Mouse (Mus musculus): Measurements from ENCODE around the gene Ccnj. TPM values are rescaled to one million over a fixed set of nuclear protein-coding genes. Genes with fewer than 3 reads are reported as not detected.
A peak's percentile ranks its signal among the peaks of the same experiment; 100 is the strongest.

The Ccnj gene
- polyA plus RNA-seq, 1 experiment from 2014 or later, result 18.1 TPM

DNA sequence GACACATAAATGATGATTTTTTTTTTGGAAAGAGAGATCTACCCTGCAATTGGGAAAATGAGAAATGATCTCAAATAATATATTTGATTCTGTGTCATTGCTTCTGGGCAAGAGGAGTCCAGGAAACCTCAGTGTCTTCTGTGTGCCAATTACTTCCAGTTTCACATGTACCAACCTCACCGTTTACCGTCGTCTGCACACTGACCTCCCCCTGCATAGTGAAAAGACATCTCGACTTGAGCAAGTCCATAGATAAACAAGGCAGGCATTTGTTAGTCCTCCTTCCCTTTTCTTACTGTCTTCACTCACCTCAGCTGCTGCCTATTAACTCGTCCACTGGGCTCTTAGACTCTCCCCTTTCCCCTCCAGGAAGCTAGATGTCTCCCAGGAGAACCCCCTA is 5.4 kb upstream of the Ccnj start:
- no peak for ATAC-seq (ENCODE audit: low FRiP score, low read depth)
- 80% methylated on average over 5 of the region's 5 CpGs for whole genome bisulfite sequencing
- Histone ChIP-seq H3K36me3 (no peaks in the 10 kb centered on the region), H3K27ac (replicated peaks) (no peak overlapping the region), H3K4me1 (replicated peaks) (peaks cover 6% of the 10 kb centered on the region), H3K9me3 (no peaks in the 10 kb centered on the region), H3K4me3 (no peak overlapping the region), H3K9ac (no peak overlapping the region), H3K27me3 (no peaks in the 10 kb centered on the region), H3K4me2 (no peak overlapping the region)

DNA sequence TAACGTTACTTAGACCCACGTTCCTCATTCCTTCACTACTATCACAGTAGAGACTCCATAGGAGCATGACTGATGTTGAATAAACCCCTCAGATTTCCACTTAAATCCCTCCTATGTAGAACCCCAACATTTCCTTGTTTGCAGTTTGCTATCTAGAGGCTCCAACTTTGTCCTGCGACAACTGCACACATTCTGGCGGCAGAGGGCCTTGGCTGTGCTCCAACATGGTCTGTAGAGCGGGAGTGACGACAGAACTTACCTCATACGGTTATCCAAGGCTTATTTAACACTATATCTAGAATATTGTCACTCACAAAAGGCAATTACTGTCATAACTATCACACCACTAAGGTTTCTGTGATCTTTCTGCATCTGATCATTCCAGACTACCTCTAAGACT is 4.3 kb upstream of the Ccnj start:
- Histone ChIP-seq H3K9ac (no peak overlapping the region), H3K27me3 (no peaks in the 10 kb centered on the region), H3K9me3 (no peaks in the 10 kb centered on the region), H3K4me3 (no peak overlapping the region), H3K27ac (replicated peaks) (no peak overlapping the region), H3K36me3 (no peaks in the 10 kb centered on the region), H3K4me1 (replicated peaks) (peaks cover 6% of the 10 kb centered on the region), H3K4me2 (no peak overlapping the region)
- ATAC-seq (ENCODE audit: low FRiP score, low read depth), result no peak
- 73% methylated on average over 7 of the region's 7 CpGs for WGBS

DNA sequence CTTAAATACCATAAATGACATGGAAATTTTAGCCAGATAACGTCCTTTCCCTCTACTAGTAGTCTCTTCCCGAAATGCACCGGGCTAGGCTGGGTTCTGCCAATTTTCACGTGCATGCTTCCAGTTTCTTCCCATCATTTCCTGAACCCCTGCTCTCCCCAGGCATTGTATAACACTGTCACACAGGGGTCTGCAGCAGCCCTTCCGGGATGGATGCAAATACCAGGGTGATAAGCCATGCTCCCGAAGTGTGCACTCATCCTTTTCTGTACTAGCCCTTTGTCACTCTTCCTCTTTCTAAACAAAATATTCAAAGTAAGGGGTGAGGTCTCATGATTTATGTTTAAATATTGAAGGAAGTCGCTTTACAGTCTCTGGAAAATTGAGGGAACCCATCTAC is 881 bp upstream of the Ccnj start:
- Histone ChIP-seq H3K4me3 (peak overlapping the region; percentile 65), H3K4me1 (replicated peaks) (peaks cover 37% of the 10 kb centered on the region), H3K27ac (replicated peaks) (peak overlapping the region; percentile 93; the same call in 1 of the 2 replicates), H3K4me2 (peak overlapping the region; percentile 69), H3K9me3 (no peaks in the 10 kb centered on the region), H3K27me3 (no peaks in the 10 kb centered on the region), H3K36me3 (no peaks in the 10 kb centered on the region), H3K9ac (peak overlapping the region; percentile 85)
- no peak for ATAC-seq (ENCODE audit: low FRiP score, low read depth)
- 56% methylated on average over 7 of the region's 7 CpGs for WGBS

- peaks cover 38% of the 10 kb centered on the region for H3K4me1 ChIP-seq (replicated peaks)
- peak overlapping the region; percentile 69 for H3K4me2 ChIP-seq
- H3K36me3 ChIP-seq, result no peaks in the 10 kb centered on the region
- under 1% methylated on average over 75 of the region's 76 CpGs for WGBS
- H3K9me3 ChIP-seq, result no peaks in the 10 kb centered on the region
- H3K4me3 ChIP-seq, result peak overlapping the region; percentile 65
- H3K9ac ChIP-seq, result peak overlapping the region; percentile 85
- peak; percentile 83 for ATAC-seq (ENCODE audit: low FRiP score, low read depth)
- no peaks in the 10 kb centered on the region for H3K27me3 ChIP-seq
- H3K27ac ChIP-seq (replicated peaks), result peak overlapping the region; percentile 93
Measured at GRCm38 (mm10) chr19:40831416-40832201, 530 bp downstream of the Ccnj start.

DNA sequence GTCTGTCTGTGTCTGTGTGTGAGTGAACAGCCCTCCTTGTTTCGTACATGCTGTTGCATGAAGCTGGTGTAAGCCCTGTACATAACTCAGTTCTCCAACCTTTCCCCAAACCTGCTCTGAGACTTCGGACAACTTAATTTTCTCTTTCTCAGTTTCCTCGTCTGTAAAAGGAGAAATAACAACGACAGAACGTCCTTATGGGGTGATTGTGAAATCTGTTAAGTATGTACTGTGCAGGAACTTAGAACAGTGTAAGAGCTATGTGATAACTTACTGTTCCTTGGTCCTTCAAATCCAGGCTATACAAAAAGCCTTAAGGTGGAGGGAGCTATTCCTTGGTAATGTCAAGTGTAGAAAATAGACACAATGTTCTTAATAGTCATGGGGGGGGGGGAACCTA is 1.3 kb downstream of the Ccnj start:
- no peak for ATAC-seq (ENCODE audit: low FRiP score, low read depth)
- 28% methylated on average over 5 of the region's 5 CpGs for WGBS
- Histone ChIP-seq H3K4me1 (replicated peaks) (peaks cover 38% of the 10 kb centered on the region), H3K36me3 (peaks cover 5% of the 10 kb centered on the region), H3K9ac (peak overlapping the region; percentile 85; the same call in 1 of the 2 replicates), H3K27me3 (no peaks in the 10 kb centered on the region), H3K9me3 (no peaks in the 10 kb centered on the region), H3K27ac (replicated peaks) (no peak overlapping the region), H3K4me3 (peak overlapping the region; percentile 65), H3K4me2 (peak overlapping the region; percentile 69)

DNA sequence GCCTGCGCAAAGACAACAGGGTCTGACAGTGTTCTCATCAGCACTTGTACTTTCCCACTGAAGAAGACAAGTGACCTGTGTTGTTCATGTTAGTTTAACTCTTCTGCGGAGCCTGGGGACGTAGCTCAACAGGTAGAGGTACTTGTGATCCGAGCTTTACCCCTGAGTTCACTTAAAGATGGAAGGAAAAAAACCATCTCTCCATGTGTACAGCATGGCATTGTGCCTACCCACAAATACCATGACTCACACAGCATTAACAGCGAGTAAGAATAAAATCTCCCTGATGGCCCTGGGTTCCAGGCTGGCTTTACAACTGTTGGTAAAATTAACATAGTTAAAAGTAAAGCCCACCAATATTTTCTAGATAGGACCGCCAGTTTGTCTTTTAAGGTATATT is 3.4 kb downstream of the Ccnj start:
- 92% methylated on average over 6 of the region's 6 CpGs for WGBS
- Histone ChIP-seq H3K27me3 (no peaks in the 10 kb centered on the region), H3K36me3 (peaks cover 24% of the 10 kb centered on the region), H3K9ac (no peak overlapping the region), H3K4me3 (no peak overlapping the region), H3K4me2 (no peak overlapping the region), H3K27ac (replicated peaks) (no peak overlapping the region), H3K4me1 (replicated peaks) (peaks cover 38% of the 10 kb centered on the region), H3K9me3 (no peaks in the 10 kb centered on the region)
- no peak for ATAC-seq (ENCODE audit: low FRiP score, low read depth)

- Histone ChIP-seq H3K27ac (replicated peaks) (no peak overlapping the region), H3K9me3 (no peaks in the 10 kb centered on the region), H3K9ac (no peak overlapping the region), H3K27me3 (no peaks in the 10 kb centered on the region), H3K4me1 (replicated peaks) (peaks cover 21% of the 10 kb centered on the region), H3K4me3 (no peak overlapping the region), H3K4me2 (no peak overlapping the region), H3K36me3 (peaks cover 48% of the 10 kb centered on the region)
- WGBS, result 94% methylated on average over 7 of the region's 7 CpGs
- no peak for ATAC-seq (ENCODE audit: low FRiP score, low read depth)
Measured at GRCm38 (mm10) chr19:40838205-40838604, 7.1 kb downstream of the Ccnj start.

- Histone ChIP-seq H3K4me2 (no peak overlapping the region), H3K9me3 (no peaks in the 10 kb centered on the region), H3K27me3 (no peaks in the 10 kb centered on the region), H3K36me3 (peaks cover 64% of the 10 kb centered on the region), H3K27ac (replicated peaks) (no peak overlapping the region), H3K4me3 (no peak overlapping the region), H3K4me1 (replicated peaks) (peaks cover under 1% of the 10 kb centered on the region; the same call in 1 of the 2 replicates), H3K9ac (no peak overlapping the region)
- ATAC-seq (ENCODE audit: low FRiP score, low read depth), result no peak
- WGBS, result 76% methylated on average over 6 of the region's 6 CpGs
Measured at GRCm38 (mm10) chr19:40840303-40840702, 9.2 kb downstream of the Ccnj start.

GRCm38 (mm10) chr19:40841083-40841482 is 10.0 kb downstream of the Ccnj start:
- H3K4me1 ChIP-seq (replicated peaks), result no peaks in the 10 kb centered on the region
- WGBS, result 93% methylated on average over 6 of the region's 6 CpGs
- H3K9me3 ChIP-seq, result no peaks in the 10 kb centered on the region
- peaks cover 72% of the 10 kb centered on the region for H3K36me3 ChIP-seq
- H3K4me2 ChIP-seq, result no peak overlapping the region
- no peaks in the 10 kb centered on the region for H3K27me3 ChIP-seq
- no peak overlapping the region for H3K9ac ChIP-seq
- no peak overlapping the region for H3K4me3 ChIP-seq
- H3K27ac ChIP-seq (replicated peaks), result no peak overlapping the region
- ATAC-seq (ENCODE audit: low FRiP score, low read depth), result no peak

DNA sequence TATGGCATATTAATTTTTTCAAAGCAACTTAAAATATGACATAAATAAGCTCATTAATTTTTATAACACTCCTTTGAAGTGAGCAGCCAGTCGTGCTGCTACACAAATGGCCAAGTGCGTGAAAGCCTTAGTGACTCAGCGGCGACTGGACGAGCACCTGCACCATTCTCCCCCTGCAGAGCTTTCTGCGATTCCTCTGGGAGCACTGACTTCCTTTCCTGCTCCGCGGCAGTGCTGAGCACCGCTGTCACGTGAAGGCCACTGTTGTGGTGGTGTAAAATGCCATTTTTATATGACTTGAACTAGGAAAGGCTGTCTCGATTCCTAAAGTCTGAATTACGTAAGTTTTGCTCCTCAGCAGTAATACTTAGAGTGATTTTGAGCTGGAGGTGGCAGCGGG is 10.5 kb downstream of the Ccnj start:
- H3K27me3 ChIP-seq, result no peaks in the 10 kb centered on the region
- no peak overlapping the region for H3K9ac ChIP-seq
- no peaks in the 10 kb centered on the region for H3K9me3 ChIP-seq
- WGBS, result 86% methylated on average over 13 of the region's 13 CpGs
- no peak overlapping the region for H3K4me2 ChIP-seq
- peaks cover 75% of the 10 kb centered on the region for H3K36me3 ChIP-seq
- ATAC-seq (ENCODE audit: low FRiP score, low read depth), result no peak
- no peak overlapping the region for H3K27ac ChIP-seq (replicated peaks)
- H3K4me3 ChIP-seq, result no peak overlapping the region
- H3K4me1 ChIP-seq (replicated peaks), result no peaks in the 10 kb centered on the region

DNA sequence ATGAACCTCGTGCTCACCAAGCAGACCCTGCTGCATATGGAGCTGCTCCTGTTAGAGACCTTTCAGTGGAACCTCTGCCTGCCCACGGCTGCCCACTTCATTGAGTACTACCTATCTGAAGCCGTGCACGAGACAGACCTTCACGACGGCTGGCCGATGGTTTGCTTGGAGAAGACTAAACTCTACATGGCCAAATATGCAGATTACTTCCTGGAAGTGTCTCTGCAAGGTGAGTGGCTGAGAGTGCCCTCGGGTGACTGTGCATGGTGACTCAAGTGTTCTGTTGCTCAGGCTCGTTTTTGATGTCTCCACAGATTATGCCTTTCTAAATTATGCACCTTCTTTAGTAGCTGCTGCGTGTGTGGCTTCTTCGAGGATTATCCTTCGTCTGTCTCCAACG is 13.7 kb downstream of the Ccnj start:
- no peak overlapping the region for H3K27ac ChIP-seq (replicated peaks)
- no peaks in the 10 kb centered on the region for H3K4me1 ChIP-seq (replicated peaks)
- no peaks in the 10 kb centered on the region for H3K27me3 ChIP-seq
- no peak overlapping the region for H3K4me2 ChIP-seq
- 90% methylated on average over 13 of the region's 13 CpGs for WGBS
- no peak overlapping the region for H3K9ac ChIP-seq
- H3K4me3 ChIP-seq, result no peak overlapping the region
- ATAC-seq (ENCODE audit: low FRiP score, low read depth), result no peak
- H3K36me3 ChIP-seq, result peaks cover 70% of the 10 kb centered on the region
- H3K9me3 ChIP-seq, result no peaks in the 10 kb centered on the region

DNA sequence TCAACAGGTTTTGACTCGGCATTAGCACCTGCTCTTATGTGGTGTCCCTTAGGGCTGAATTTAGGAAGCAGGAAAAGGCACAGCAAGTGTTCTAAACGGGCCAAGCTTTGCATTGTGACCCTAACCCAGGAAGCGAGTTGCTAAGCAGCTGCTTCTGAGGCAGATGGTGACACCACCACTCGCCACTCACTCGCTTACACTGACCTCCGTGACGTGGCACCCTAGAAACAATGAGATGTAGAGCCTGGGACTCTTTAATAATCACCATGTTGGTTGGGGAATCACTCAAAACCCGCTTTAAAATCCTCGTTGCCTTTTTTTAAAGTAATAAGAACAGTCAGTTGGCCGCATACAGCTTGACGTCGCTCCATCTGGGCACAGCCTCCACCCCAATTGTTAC is 18.3 kb downstream of the Ccnj start:
- H3K9ac ChIP-seq, result no peak overlapping the region
- no peaks in the 10 kb centered on the region for H3K9me3 ChIP-seq
- peaks cover 51% of the 10 kb centered on the region for H3K36me3 ChIP-seq
- no peak overlapping the region for H3K27ac ChIP-seq (replicated peaks)
- 71% methylated on average over 12 of the region's 12 CpGs for whole genome bisulfite sequencing
- no peak for ATAC-seq (ENCODE audit: low FRiP score, low read depth)
- no peak overlapping the region for H3K4me2 ChIP-seq
- no peaks in the 10 kb centered on the region for H3K4me1 ChIP-seq (replicated peaks)
- no peak overlapping the region for H3K4me3 ChIP-seq
- no peaks in the 10 kb centered on the region for H3K27me3 ChIP-seq

GRCm38 (mm10) chr19:40859555-40859954 is 28.5 kb downstream of the Ccnj start:
- no peak overlapping the region for H3K27ac ChIP-seq (replicated peaks)
- WGBS, result 60% methylated on average over 4 of the region's 4 CpGs
- no peak for ATAC-seq (ENCODE audit: low FRiP score, low read depth)

More at GRCm38 (mm10) chr19:40859555-40859954, 28.5 kb downstream of the Ccnj start:
- Histone ChIP-seq H3K4me1 (replicated peaks) (no peaks in the 10 kb centered on the region), H3K4me2 (no peak overlapping the region), H3K27me3 (0 out of 2 replicates have a peak, but pooled peaks cover 8% of the 10 kb centered on the region), H3K9me3 (no peaks in the 10 kb centered on the region), H3K36me3 (no peaks in the 10 kb centered on the region), H3K9ac (no peak overlapping the region), H3K4me3 (no peak overlapping the region)
